Mouse (Mus musculus): ENCODE measurements around the gene Chsy1. TPM values are rescaled to one million over a fixed set of nuclear protein-coding genes. Genes with fewer than 3 reads are reported as not detected.

The Chsy1 gene
- polyA plus RNA-seq (2014; fragmentation: Nextera tagmentation; extraction: Ambion mirVana): 20.5 and 21.1 TPM in 2 replicates

- no peaks in the 10 kb centered on the region for H3K27me3 ChIP-seq (ENCODE audit: control insufficient read depth, insufficient read depth, low read length)
- DNase-seq (ENCODE audit: low spot score) (peak; percentile 94), ATAC-seq (ENCODE audit: insufficient read depth, low FRiP score, low TSS enrichment) (peak; percentile 91)
- no peaks in the 10 kb centered on the region for H3K36me3 ChIP-seq (ENCODE audit: control insufficient read depth, insufficient read depth, low read length)
- peak within 1 kb of the TSS; percentile 73 for H3K4me3 ChIP-seq (ENCODE audit: low read depth, low read length)
- under 1% methylated on average over 73 of the region's 123 CpGs for WGBS
- H3K9me3 ChIP-seq (ENCODE audit: control insufficient read depth, low read length): no peaks in the 10 kb centered on the region
- peak within 1 kb of the TSS; percentile 94 for H3K27ac ChIP-seq (ENCODE audit: low read depth, low read length)
- peak within 1 kb of the TSS; percentile 85 for H3K9ac ChIP-seq (ENCODE audit: low read length)
- H3K4me1 ChIP-seq (ENCODE audit: control insufficient read depth, insufficient read depth, low read length): peaks cover 8% of the 10 kb centered on the region
- peak within 1 kb of the TSS; percentile 64 for H3K4me2 ChIP-seq (ENCODE audit: low read depth)
These were observed at the start of gene Chsy1 for GRCm38 (mm10) chr7:66108961-66109854. Gene Chsy1 (plus strand): TSS chr7:66109515.

GRCm38 (mm10) chr7:66060066-66060956, 49.0 kb upstream of the Chsy1 start:
- Histone ChIP-seq H3K9me3 (ENCODE audit: control insufficient read depth, low read length) (no peaks in the 10 kb centered on the region), H3K27me3 (ENCODE audit: control insufficient read depth, insufficient read depth, low read length) (no peaks in the 10 kb centered on the region), H3K4me2 (ENCODE audit: low read depth) (peak overlapping the region; percentile 69), H3K9ac (ENCODE audit: low read length) (peak overlapping the region; percentile 81), H3K4me1 (ENCODE audit: control insufficient read depth, insufficient read depth, low read length) (peaks cover 4% of the 10 kb centered on the region; the same call in 1 of the 2 replicates), H3K36me3 (ENCODE audit: control insufficient read depth, insufficient read depth, low read length) (no peaks in the 10 kb centered on the region), H3K27ac (ENCODE audit: low read depth, low read length) (no peak overlapping the region), H3K4me3 (ENCODE audit: low read depth, low read length) (peak overlapping the region; percentile 69)
- DNase-seq (ENCODE audit: low spot score) (peak; percentile 92), ATAC-seq (ENCODE audit: insufficient read depth, low FRiP score, low TSS enrichment) (peak; percentile 92)
- under 1% methylated on average over 64 of the region's 64 CpGs for WGBS

GRCm38 (mm10) chr7:66061057-66061456, 48.3 kb upstream of the Chsy1 start:
- 2% methylated on average over 14 of the region's 14 CpGs for WGBS
- Histone ChIP-seq H3K9ac (ENCODE audit: low read length) (peak overlapping the region; percentile 81), H3K4me2 (ENCODE audit: low read depth) (peak overlapping the region; percentile 59), H3K27me3 (ENCODE audit: control insufficient read depth, insufficient read depth, low read length) (no peaks in the 10 kb centered on the region), H3K4me1 (ENCODE audit: control insufficient read depth, insufficient read depth, low read length) (peaks cover 4% of the 10 kb centered on the region; the same call in 1 of the 2 replicates), H3K36me3 (ENCODE audit: control insufficient read depth, insufficient read depth, low read length) (no peaks in the 10 kb centered on the region), H3K4me3 (ENCODE audit: low read depth, low read length) (peak overlapping the region; percentile 69), H3K27ac (ENCODE audit: low read depth, low read length) (no peak overlapping the region), H3K9me3 (ENCODE audit: control insufficient read depth, low read length) (no peaks in the 10 kb centered on the region)
- ATAC-seq (ENCODE audit: insufficient read depth, low FRiP score, low TSS enrichment) (no peak), DNase-seq (ENCODE audit: low spot score) (no peak)

- no peak for DNase-seq (ENCODE audit: low spot score)
- 89% methylated on average over 2 of the region's 2 CpGs for WGBS
These were observed 32.9 kb upstream of the Chsy1 start for GRCm38 (mm10) chr7:66076411-66076810.

GRCm38 (mm10) chr7:66079364-66080230, 29.7 kb upstream of the Chsy1 start, which contains the start of gene Selenos:
Gene Selenos (plus strand): TSS chr7:66079649.
- WGBS: under 1% methylated on average over 65 of the region's 65 CpGs
- Histone ChIP-seq H3K27me3 (ENCODE audit: control insufficient read depth, insufficient read depth, low read length) (no peaks in the 10 kb centered on the region), H3K4me3 (ENCODE audit: low read depth, low read length) (peak within 1 kb of the TSS; percentile 66), H3K4me2 (ENCODE audit: low read depth) (peak within 1 kb of the TSS; percentile 92), H3K9ac (ENCODE audit: low read length) (peak within 1 kb of the TSS; percentile 77), H3K9me3 (ENCODE audit: control insufficient read depth, low read length) (no peaks in the 10 kb centered on the region), H3K27ac (ENCODE audit: low read depth, low read length) (peak within 1 kb of the TSS; percentile 55; the same call in 1 of the 2 replicates), H3K36me3 (ENCODE audit: control insufficient read depth, insufficient read depth, low read length) (peaks cover 7% of the 10 kb centered on the region), H3K4me1 (ENCODE audit: control insufficient read depth, insufficient read depth, low read length) (peaks cover 12% of the 10 kb centered on the region)
- DNase-seq (ENCODE audit: low spot score) (peak; percentile 98), ATAC-seq (ENCODE audit: insufficient read depth, low FRiP score, low TSS enrichment) (peak; percentile 100)

More at GRCm38 (mm10) chr7:66076411-66076810, 32.9 kb upstream of the Chsy1 start:
- no peaks in the 10 kb centered on the region for H3K27me3 ChIP-seq (ENCODE audit: control insufficient read depth, insufficient read depth, low read length)
- no peaks in the 10 kb centered on the region for H3K9me3 ChIP-seq (ENCODE audit: control insufficient read depth, low read length)
- peaks cover 12% of the 10 kb centered on the region for H3K4me1 ChIP-seq (ENCODE audit: control insufficient read depth, insufficient read depth, low read length)
- no peak overlapping the region for H3K27ac ChIP-seq (ENCODE audit: low read depth, low read length)
- no peak overlapping the region for H3K9ac ChIP-seq (ENCODE audit: low read length)
- peaks cover 9% of the 10 kb centered on the region for H3K36me3 ChIP-seq (ENCODE audit: control insufficient read depth, insufficient read depth, low read length)
- no peak overlapping the region for H3K4me2 ChIP-seq (ENCODE audit: low read depth)
- no peak for ATAC-seq (ENCODE audit: insufficient read depth, low FRiP score, low TSS enrichment)
- H3K4me3 ChIP-seq (ENCODE audit: low read depth, low read length): no peak overlapping the region

GRCm38 (mm10) chr7:66080231-66080613, 29.1 kb upstream of the Chsy1 start:
- Histone ChIP-seq H3K27ac (ENCODE audit: low read depth, low read length) (no peak overlapping the region), H3K27me3 (ENCODE audit: control insufficient read depth, insufficient read depth, low read length) (no peaks in the 10 kb centered on the region), H3K4me2 (ENCODE audit: low read depth) (peak overlapping the region; percentile 92), H3K4me3 (ENCODE audit: low read depth, low read length) (peak overlapping the region; percentile 66), H3K4me1 (ENCODE audit: control insufficient read depth, insufficient read depth, low read length) (peaks cover 12% of the 10 kb centered on the region), H3K36me3 (ENCODE audit: control insufficient read depth, insufficient read depth, low read length) (peaks cover 5% of the 10 kb centered on the region), H3K9me3 (ENCODE audit: control insufficient read depth, low read length) (no peaks in the 10 kb centered on the region), H3K9ac (ENCODE audit: low read length) (peak overlapping the region; percentile 77)
- WGBS: 43% methylated on average over 5 of the region's 5 CpGs
- ATAC-seq (ENCODE audit: insufficient read depth, low FRiP score, low TSS enrichment) (no peak), DNase-seq (ENCODE audit: low spot score) (no peak)

GRCm38 (mm10) chr7:66083757-66084156, 25.6 kb upstream of the Chsy1 start:
- Histone ChIP-seq H3K27me3 (ENCODE audit: control insufficient read depth, insufficient read depth, low read length) (no peaks in the 10 kb centered on the region), H3K4me3 (ENCODE audit: low read depth, low read length) (no peak overlapping the region), H3K4me1 (ENCODE audit: control insufficient read depth, insufficient read depth, low read length) (peaks cover 11% of the 10 kb centered on the region), H3K36me3 (ENCODE audit: control insufficient read depth, insufficient read depth, low read length) (peaks cover 15% of the 10 kb centered on the region), H3K9me3 (ENCODE audit: control insufficient read depth, low read length) (no peaks in the 10 kb centered on the region), H3K9ac (ENCODE audit: low read length) (no peak overlapping the region), H3K27ac (ENCODE audit: low read depth, low read length) (no peak overlapping the region), H3K4me2 (ENCODE audit: low read depth) (no peak overlapping the region)
- DNase-seq (ENCODE audit: low spot score) (no peak), ATAC-seq (ENCODE audit: insufficient read depth, low FRiP score, low TSS enrichment) (no peak)
- WGBS: 93% methylated on average over 6 of the region's 6 CpGs

GRCm38 (mm10) chr7:66084546-66084945, 24.8 kb upstream of the Chsy1 start:
- Histone ChIP-seq H3K9me3 (ENCODE audit: control insufficient read depth, low read length) (no peaks in the 10 kb centered on the region), H3K4me1 (ENCODE audit: control insufficient read depth, insufficient read depth, low read length) (peaks cover 9% of the 10 kb centered on the region), H3K27ac (ENCODE audit: low read depth, low read length) (no peak overlapping the region), H3K36me3 (ENCODE audit: control insufficient read depth, insufficient read depth, low read length) (peaks cover 18% of the 10 kb centered on the region), H3K9ac (ENCODE audit: low read length) (no peak overlapping the region), H3K4me3 (ENCODE audit: low read depth, low read length) (no peak overlapping the region), H3K27me3 (ENCODE audit: control insufficient read depth, insufficient read depth, low read length) (no peaks in the 10 kb centered on the region), H3K4me2 (ENCODE audit: low read depth) (no peak overlapping the region)
- ATAC-seq (ENCODE audit: insufficient read depth, low FRiP score, low TSS enrichment): no peak
- 90% methylated on average over 7 of the region's 7 CpGs for WGBS
- DNase-seq (ENCODE audit: low spot score): no peak

All from neural tube, embryonic 11.5 days (tissue).